Mouse (Mus musculus) bone marrow, adult 2 months (tissue): ENCODE data around the gene Wdr92.

Experiments
- CTCF ChIP-seq: fragments of 200-500 bp; IDR thresholded peaks from 2 replicates; pipeline ENCODE4 v1.5.1; 2011; ENCODE audit warnings: low read length, control low read depth; ENCODE audit not compliant: control insufficient read depth, insufficient read depth
- POLR2A ChIP-seq: fragments of 200-500 bp; IDR thresholded peaks from 2 replicates; pipeline ENCODE4 v1.6.1; 2011; ENCODE audit warnings: low read depth, mild to moderate bottlenecking, control low read depth, low read length, borderline replicate concordance; ENCODE audit not compliant: control insufficient read depth

DNA sequence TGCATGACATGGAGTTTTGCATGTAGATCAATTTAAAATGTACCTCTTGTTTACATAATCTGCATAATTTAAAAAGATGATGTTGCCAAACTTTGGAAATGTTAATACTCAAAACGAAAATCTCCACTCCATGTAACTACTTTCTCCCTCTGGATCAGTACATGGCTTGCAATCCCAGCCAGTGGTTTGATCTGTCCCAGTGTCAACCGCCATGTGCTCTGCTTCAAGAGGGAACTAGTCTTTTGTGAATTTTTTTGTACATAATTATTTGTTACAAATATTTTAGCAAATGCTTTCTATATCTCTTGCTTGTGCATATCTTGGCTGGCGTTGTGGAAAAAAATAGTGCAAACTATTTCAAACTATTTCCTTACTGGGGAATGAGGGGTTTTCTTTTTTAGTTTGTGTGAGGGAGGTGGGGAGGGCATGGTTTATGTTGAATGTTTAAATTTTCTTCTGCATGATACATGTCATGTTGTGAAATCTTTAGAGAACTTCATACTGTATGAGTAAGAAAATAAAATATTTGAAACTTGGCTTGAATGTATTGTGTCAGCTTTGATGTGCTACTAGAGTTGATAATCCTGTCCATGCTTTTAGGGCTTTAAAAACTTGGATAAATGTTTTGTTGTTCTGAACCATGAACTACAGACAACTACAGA is 18.1 kb downstream of the Wdr92 start:
- no peak for TF ChIP-seq POLR2A
- no peak for TF ChIP-seq CTCF
